Mouse (Mus musculus) CH12.LX (cell line): ENCODE data around the gene Pdilt. TPM values are rescaled to one million over a fixed set of nuclear protein-coding genes. Genes with fewer than 3 reads are reported as not detected.

Experiments
- DNase-seq: peaks from one replicate; pipeline ENCODE4 v3.0.0-alpha.2; 2013; ENCODE audit errors: extremely low read depth
- H3K27ac ChIP-seq: 2 replicates; pipeline ENCODE4 v1.5.1; 2012; ENCODE audit warnings: low read depth, mild to moderate bottlenecking, control low read depth, moderate library complexity; ENCODE audit not compliant: insufficient read depth
- H3K27me3 ChIP-seq: replicated peaks from 2 replicates; pipeline ENCODE3; 2012; ENCODE audit warnings: inconsistent platforms
- H3K36me3 ChIP-seq, 2 experiments: replicated peaks in 1 of 2; 2 replicates each; pipeline versions ENCODE3 to v1.6.1; 2012; ENCODE audit warnings: inconsistent platforms in 1 of 2, low read length in 1 of 2, mild to moderate bottlenecking in 1 of 2, mixed read lengths in 1 of 2, moderate library complexity in 1 of 2; ENCODE audit not compliant: control insufficient read depth in 1 of 2, insufficient read depth in 1 of 2
- H3K4me1 ChIP-seq, 2 experiments: 2 replicates each; pipeline ENCODE4 v1.6.1; 2012; ENCODE audit warnings: inconsistent platforms in 1 of 2, moderate library complexity in 1 of 2; ENCODE audit not compliant: insufficient read depth in 2 of 2, control insufficient read depth in 1 of 2
- H3K4me2 ChIP-seq: 2 replicates; pipeline ENCODE4 v1.6.1; 2012; ENCODE audit warnings: low read depth, mild to moderate bottlenecking, control low read depth; ENCODE audit not compliant: poor library complexity, insufficient read depth, severe bottlenecking
- H3K4me3 ChIP-seq, 3 experiments: fragments of 150-350 bp in 1 of 3; sonication (generic) in 1 of 3; replicated peaks in 1 of 3; 2 replicates each; pipeline versions ENCODE3 to v1.5.1; 2011 to 2012; ENCODE audit warnings: low read depth in 2 of 3, low read length in 2 of 3, mild to moderate bottlenecking in 2 of 3, moderate library complexity in 2 of 3, control low read depth in 1 of 3, improper control_type of control experiment in 1 of 3, inconsistent platforms in 1 of 3, mixed read lengths in 1 of 3; ENCODE audit not compliant: poor library complexity in 1 of 3
- H3K79me2 ChIP-seq: replicated peaks from 2 replicates; pipeline ENCODE4 v1.6.1; 2012; ENCODE audit warnings: mild to moderate bottlenecking, moderate library complexity; ENCODE audit not compliant: control insufficient read depth, poor library complexity, insufficient read depth, severe bottlenecking; ENCODE audit errors: extremely low read depth
- H3K9ac ChIP-seq: 2 replicates; pipeline ENCODE4 v1.6.1; 2012; ENCODE audit warnings: low read depth, mild to moderate bottlenecking, control low read depth, moderate library complexity; ENCODE audit not compliant: insufficient read depth
- H3K9me3 ChIP-seq: replicated peaks from 2 replicates; pipeline ENCODE3; 2012; ENCODE audit warnings: low read length, inconsistent platforms, mixed read lengths
- BHLHE40 ChIP-seq: IDR thresholded peaks from 2 replicates; pipeline ENCODE4 v1.6.1; 2011; ENCODE audit warnings: mild to moderate bottlenecking, low read depth, low read length, improper control_type of control experiment
- CHD2 ChIP-seq: IDR thresholded peaks from 2 replicates; pipeline ENCODE4 v1.6.1; 2011; ENCODE audit warnings: low read length, improper control_type of control experiment
- ETS1 ChIP-seq: conservative IDR thresholded peaks from 2 replicates; pipeline ENCODE4 v1.6.1; 2012; ENCODE audit warnings: low read depth, mild to moderate bottlenecking, inconsistent platforms, low read length, improper control_type of control experiment, moderate library complexity
- IRF4 ChIP-seq: IDR thresholded peaks from 2 replicates; pipeline ENCODE4 v1.6.1; 2014; ENCODE audit warnings: low read depth, mild to moderate bottlenecking, inconsistent platforms, low read length, improper control_type of control experiment
- JUN ChIP-seq: IDR thresholded peaks from 2 replicates; pipeline ENCODE4 v1.6.1; 2011; ENCODE audit warnings: low read depth, mild to moderate bottlenecking, low read length, improper control_type of control experiment, moderate library complexity; ENCODE audit not compliant: insufficient read depth
- MAX ChIP-seq: IDR thresholded peaks from 2 replicates; pipeline ENCODE4 v1.6.1; 2011; ENCODE audit warnings: low read length, improper control_type of control experiment
- MXI1 ChIP-seq: IDR thresholded peaks from 2 replicates; pipeline ENCODE4 v1.6.1; 2011; ENCODE audit warnings: mild to moderate bottlenecking, low read depth, low read length, improper control_type of control experiment
- MYC ChIP-seq: IDR thresholded peaks from 2 replicates; pipeline ENCODE4 v1.6.1; 2011; ENCODE audit warnings: low read depth, mild to moderate bottlenecking, improper control_type of control experiment, low read length
- POLR2AphosphoS2 ChIP-seq: IDR thresholded peaks from 2 replicates; pipeline ENCODE4 v1.6.1; 2011; ENCODE audit warnings: low read depth, low read length, improper control_type of control experiment
- RAD21 ChIP-seq: IDR thresholded peaks from 2 replicates; pipeline ENCODE4 v1.6.1; 2011; ENCODE audit warnings: low read depth, mild to moderate bottlenecking, low read length, improper control_type of control experiment, moderate library complexity
- TCF12 ChIP-seq: IDR thresholded peaks from 2 replicates; pipeline ENCODE4 v1.6.1; 2014; ENCODE audit warnings: low read depth, mild to moderate bottlenecking, inconsistent platforms, low read length, improper control_type of control experiment
- USF1 ChIP-seq: IDR thresholded peaks from 2 replicates; pipeline ENCODE4 v1.6.1; 2014; ENCODE audit warnings: low read depth, mild to moderate bottlenecking, inconsistent platforms, low read length, improper control_type of control experiment
- USF2 ChIP-seq: conservative IDR thresholded peaks from 2 replicates; pipeline ENCODE4 v1.6.1; 2011; ENCODE audit warnings: low read depth, low read length, improper control_type of control experiment
- ZC3H11A ChIP-seq: IDR thresholded peaks from 2 replicates; pipeline ENCODE4 v1.6.1; 2012; ENCODE audit warnings: low read depth, mild to moderate bottlenecking, inconsistent platforms, low read length, improper control_type of control experiment
- ZKSCAN1 ChIP-seq: IDR thresholded peaks from 2 replicates; pipeline ENCODE4 v1.6.1; 2012; ENCODE audit warnings: low read depth, inconsistent platforms, low read length, improper control_type of control experiment, borderline replicate concordance
- dilution Hi-C: fragments of 300-500 bp; cut with MboI; formaldehyde crosslinking; loops from 2 replicates; pipeline ENCODE4 v1.14.3; 2020; ENCODE audit warnings: low sequenced_read_pairs; ENCODE audit not compliant: extremely low pct_unique_long_range_greater_than_20kb, extremely low pct_ligation_motif_present
- in situ Hi-C: fragments of 300-500 bp; cut with MboI; formaldehyde crosslinking; loops from 3 replicates; pipeline ENCODE4 v1.14.3; 2019; ENCODE audit warnings: low sequenced_read_pairs, low pct_ligation_motif_present, low pct_unique_long_range_greater_than_20kb, mixed read lengths
- polyA plus RNA-seq: library from polyadenylated mRNA; unstranded; fragments of >175 nt; gene quantifications from 2 replicates; pipeline ENCODE4 v1.2.1, GENCODE M21; 2012; ENCODE audit warnings: low read depth; ENCODE audit not compliant: insufficient read length
- total RNA-seq, 2 experiments: library from RNA; depleted of rRNA; stranded (reverse); fragments of 300-350 nt in 1 of 2; fragments of >200 nt in 1 of 2; gene quantifications; 2 replicates each; pipeline ENCODE4 v1.2.3; 2012 to 2014

Gene Pdilt
- total and polyA plus RNA-seq, 3 experiments: not detected

- TF ChIP-seq MXI1 (no peak), IRF4 (no peak), ZC3H11A (no peak), CHD2 (no peak), JUN (no peak), USF2 (no peak), ZKSCAN1 (no peak), POLR2AphosphoS2 (no peak), MAX (no peak)
- TF ChIP-seq, all 38 proteins: peak for 0
- dilution Hi-C loops: no loop called here
Observed at GRCm38 (mm10) chr7:119486683-119487082, 36.6 kb downstream of the Pdilt start.

GRCm38 (mm10) chr7:119484154-119484553 lies 39.1 kb downstream of the Pdilt start:
- Histone ChIP-seq H3K9ac (no peak overlapping the region), H3K27me3 (peaks cover 31% of the 10 kb centered on the region), H3K4me3 (no peak overlapping the region), H3K4me1 (no peaks in the 10 kb centered on the region), H3K36me3 (no peaks in the 10 kb centered on the region), H3K79me2 (no peaks in the 10 kb centered on the region; the same call in 1 of the 2 replicates), H3K4me2 (no peak overlapping the region), H3K9me3 (no peaks in the 10 kb centered on the region), H3K27ac (no peak overlapping the region)
- DNase-seq: no peak
- dilution Hi-C loops (no loop called here), in situ Hi-C loops (no loop called here)
- no peak for TF ChIP-seq USF1
- no peak for TF ChIP-seq RAD21
- no peak for TF ChIP-seq BHLHE40
- TF ChIP-seq MYC: no peak

More at GRCm38 (mm10) chr7:119486683-119487082, 36.6 kb downstream of the Pdilt start:
- in situ Hi-C loops: no loop called here
- Histone ChIP-seq H3K4me3 (no peak overlapping the region), H3K36me3 (no peaks in the 10 kb centered on the region), H3K9ac (no peak overlapping the region), H3K9me3 (no peaks in the 10 kb centered on the region), H3K79me2 (no peaks in the 10 kb centered on the region; the same call in 1 of the 2 replicates), H3K4me1 (no peaks in the 10 kb centered on the region; a peak in 2 of 4 replicates), H3K27ac (no peak overlapping the region), H3K27me3 (peaks cover 28% of the 10 kb centered on the region), H3K4me2 (no peak overlapping the region)
- no peak for DNase-seq

GRCm38 (mm10) chr7:119479256-119479655 lies 44.0 kb downstream of the Pdilt start, which contains the start of gene Umod:
Gene Umod, minus strand, starts transcription at chr7:119479282.
- peaks cover 3 to 5% of the 10 kb centered on the region in 2 experiments; a peak in 1 of 4 replicates for H3K4me1 ChIP-seq
- no peak within 1 kb of the TSS for H3K9ac ChIP-seq
- DNase-seq: no peak
- no peak within 1 kb of the TSS for H3K4me2 ChIP-seq
- no peaks in the 10 kb centered on the region for H3K36me3 ChIP-seq
- TF ChIP-seq ETS1 (no peak), TCF12 (no peak), RAD21 (no peak)
- no peaks in the 10 kb centered on the region for H3K9me3 ChIP-seq
- dilution Hi-C loops: no loop called here
- H3K4me3 ChIP-seq: no peak within 1 kb of the TSS
- no peak within 1 kb of the TSS for H3K27ac ChIP-seq
- peaks cover 26% of the 10 kb centered on the region for H3K27me3 ChIP-seq
- in situ Hi-C loops: no loop called here
- no peaks in the 10 kb centered on the region; the same call in 1 of the 2 replicates for H3K79me2 ChIP-seq
